Mouse (Mus musculus): ENCODE data around the gene Prelp.
"Not testable (repeated sequence)": the region's sequence is repeated elsewhere in the genome, so short reads cannot be mapped to it uniquely, and the experiment has no call there.

Gene Prelp

GRCm38 (mm10) chr1:133921304-133921751 lies at the start of gene Prelp:
TSS of gene Prelp (minus strand) at chr1:133921414.
- no peak for DNase-seq (ENCODE audit: low read depth, low spot score)

- no peak for DNase-seq (ENCODE audit: low read depth, low spot score)
Observed at GRCm38 (mm10) chr1:133969427-133969826, 48.2 kb upstream of the Prelp start.

GRCm38 (mm10) chr1:133968788-133969325 lies 47.6 kb upstream of the Prelp start:
- DNase-seq (ENCODE audit: low read depth, low spot score), result no peak

- DNase-seq (ENCODE audit: low read depth, low spot score), result no peak
Observed at GRCm38 (mm10) chr1:133967481-133968017, 46.3 kb upstream of the Prelp start.

GRCm38 (mm10) chr1:133966044-133966443 lies 44.8 kb upstream of the Prelp start:
- DNase-seq (ENCODE audit: low read depth, low spot score), result no peak

- no peak for DNase-seq (ENCODE audit: low read depth, low spot score)
Observed at GRCm38 (mm10) chr1:133965298-133965697, 44.1 kb upstream of the Prelp start.

- DNase-seq (ENCODE audit: low read depth, low spot score), result no peak
Observed at GRCm38 (mm10) chr1:133964742-133965141, 43.5 kb upstream of the Prelp start.

GRCm38 (mm10) chr1:133963578-133963977 lies 42.4 kb upstream of the Prelp start:
- DNase-seq (ENCODE audit: low read depth, low spot score), result not testable (repeated sequence)

GRCm38 (mm10) chr1:133963128-133963527 lies 41.9 kb upstream of the Prelp start:
- not testable (repeated sequence) for DNase-seq (ENCODE audit: low read depth, low spot score)

- DNase-seq (ENCODE audit: low read depth, low spot score), result no peak
Observed at GRCm38 (mm10) chr1:133961281-133962134, 40.3 kb upstream of the Prelp start.

- no peak for DNase-seq (ENCODE audit: low read depth, low spot score)
Observed at GRCm38 (mm10) chr1:133959521-133959920, 38.3 kb upstream of the Prelp start.

- no peak for DNase-seq (ENCODE audit: low read depth, low spot score)
Observed at GRCm38 (mm10) chr1:133954009-133954408, 32.8 kb upstream of the Prelp start.

GRCm38 (mm10) chr1:133953261-133953742 lies 32.1 kb upstream of the Prelp start:
- no peak for DNase-seq (ENCODE audit: low read depth, low spot score)

GRCm38 (mm10) chr1:133951598-133951997 lies 30.4 kb upstream of the Prelp start:
- DNase-seq (ENCODE audit: low read depth, low spot score), result no peak

- DNase-seq (ENCODE audit: low read depth, low spot score), result no peak
Observed at GRCm38 (mm10) chr1:133950061-133950782, 29.0 kb upstream of the Prelp start.

- no peak for DNase-seq (ENCODE audit: low read depth, low spot score)
Observed at GRCm38 (mm10) chr1:133945106-133945505, 23.9 kb upstream of the Prelp start.

GRCm38 (mm10) chr1:133941904-133942303 lies 20.7 kb upstream of the Prelp start:
- DNase-seq (ENCODE audit: low read depth, low spot score), result no peak

- no peak for DNase-seq (ENCODE audit: low read depth, low spot score)
Observed at GRCm38 (mm10) chr1:133941158-133941860, 20.1 kb upstream of the Prelp start.

GRCm38 (mm10) chr1:133940481-133941092 lies 19.4 kb upstream of the Prelp start:
- no peak for DNase-seq (ENCODE audit: low read depth, low spot score)

- DNase-seq (ENCODE audit: low read depth, low spot score), result no peak
Observed at GRCm38 (mm10) chr1:133939708-133940107, 18.5 kb upstream of the Prelp start.

- DNase-seq (ENCODE audit: low read depth, low spot score), result no peak
Observed at GRCm38 (mm10) chr1:133936169-133936568, 15.0 kb upstream of the Prelp start.

Measured in WW6 (cell line).